Mouse (Mus musculus) kidney, embryonic 16.5 days (tissue): ENCODE measurements at regions not wholly inside any gene's neighbourhood (a gene's known extent, or its start where the extent isn't known, plus 50 kb on each side); places are given as distances from the start of the nearest gene placed in this dataset.

Experiments used
- ATAC-seq: fragments of 200-750 bp; cut with Nextera tagmentation; 2 replicates; pipeline ENCODE4 v1.8.0; 2017; ENCODE audit warnings: moderate TSS enrichment; ENCODE audit not compliant: low FRiP score, low TSS enrichment
- H3K27ac ChIP-seq: fragments of 300-500 bp; sonication (generic); 2 replicates; pipeline ENCODE4 v1.5.1; 2014; ENCODE audit warnings: low read length
- H3K27me3 ChIP-seq: fragments of 300-500 bp; sonication (generic); 2 replicates; pipeline ENCODE4 v1.6.1; 2014; ENCODE audit warnings: low read length, control low read depth, mixed read lengths; ENCODE audit not compliant: insufficient read depth
- H3K36me3 ChIP-seq: fragments of 300-500 bp; sonication (generic); 2 replicates; pipeline ENCODE4 v1.6.1; 2014; ENCODE audit warnings: low read length, control low read depth, mixed read lengths; ENCODE audit not compliant: insufficient read depth
- H3K4me1 ChIP-seq: fragments of 300-500 bp; sonication (generic); 2 replicates; pipeline ENCODE4 v1.6.1; 2014; ENCODE audit warnings: low read length, control low read depth, mixed read lengths; ENCODE audit not compliant: insufficient read depth
- H3K4me2 ChIP-seq: fragments of 300-500 bp; sonication (generic); replicated peaks from 2 replicates; pipeline ENCODE4 v1.6.1; 2014; ENCODE audit warnings: low read depth, low read length
- H3K4me3 ChIP-seq: fragments of 300-500 bp; sonication (generic); 2 replicates; pipeline ENCODE4 v1.5.1; 2014; ENCODE audit warnings: mild to moderate bottlenecking, low read length
- H3K9ac ChIP-seq: fragments of 300-500 bp; sonication (generic); replicated peaks from 2 replicates; pipeline ENCODE4 v1.6.1; 2014; ENCODE audit warnings: low read length
- H3K9me3 ChIP-seq: fragments of 300-500 bp; sonication (generic); 2 replicates; pipeline ENCODE4 v1.6.1; 2016; ENCODE audit warnings: low read length, control low read depth
- WGBS: fragments of 180-500 bp; shearing (Covaris S2); extraction: QIAGEN DNeasy Blood & Tissue Kit; methylation state at CpG from one replicate; pipeline ENCODE4 v1.1.7; 2014; 5-methylcytosine and 5-hydroxymethylcytosine counted together

- WGBS, result 85% methylated on average over 2 of the region's 2 CpGs
- Histone ChIP-seq H3K27ac (no peak overlapping the region), H3K36me3 (no peaks in the 10 kb centered on the region), H3K4me3 (no peak overlapping the region), H3K4me1 (no peaks in the 10 kb centered on the region), H3K4me2 (no peak overlapping the region), H3K9me3 (no peaks in the 10 kb centered on the region), H3K27me3 (no peaks in the 10 kb centered on the region), H3K9ac (no peak overlapping the region)
- no peak for ATAC-seq
These were observed 61.1 kb upstream of the P2ry1 start for GRCm38 (mm10) chr3:60941451-60941850.

GRCm38 (mm10) chr3:60948897-60949296 lies 53.7 kb upstream of the P2ry1 start:
- H3K4me3 ChIP-seq, result no peak overlapping the region
- 46% methylated on average over 4 of the region's 4 CpGs for WGBS
- ATAC-seq, result no peak

More at GRCm38 (mm10) chr3:60948897-60949296, 53.7 kb upstream of the P2ry1 start:
- Histone ChIP-seq H3K4me2 (no peak overlapping the region), H3K9ac (no peak overlapping the region), H3K27ac (no peak overlapping the region), H3K27me3 (no peaks in the 10 kb centered on the region), H3K4me1 (no peaks in the 10 kb centered on the region), H3K9me3 (no peaks in the 10 kb centered on the region), H3K36me3 (no peaks in the 10 kb centered on the region)
